Mouse (Mus musculus) kidney, adult 2 months (tissue): ENCODE data around the gene Gpc5.

Experiments used
- CTCF ChIP-seq: fragments of 200-500 bp; conservative IDR thresholded peaks from 2 replicates; pipeline ENCODE4 v1.5.1; 2011; ENCODE audit warnings: low read depth, mild to moderate bottlenecking, control low read depth, low read length, moderate library complexity, mixed read lengths; ENCODE audit not compliant: insufficient read depth, insufficient read length
- POLR2A ChIP-seq: fragments of 200-500 bp; IDR thresholded peaks from one replicate; pipeline ENCODE4 v1.6.1; 2011; ENCODE audit warnings: low read depth, low read length, control low read depth

- TF ChIP-seq CTCF: no peak
- no peak for TF ChIP-seq POLR2A
Observed at GRCm38 (mm10) chr14:115616846-115617245, 524.8 kb downstream of the Gpc5 start.
